Mouse (Mus musculus): ENCODE data around the gene Stxbp4.

Gene Stxbp4

DNA sequence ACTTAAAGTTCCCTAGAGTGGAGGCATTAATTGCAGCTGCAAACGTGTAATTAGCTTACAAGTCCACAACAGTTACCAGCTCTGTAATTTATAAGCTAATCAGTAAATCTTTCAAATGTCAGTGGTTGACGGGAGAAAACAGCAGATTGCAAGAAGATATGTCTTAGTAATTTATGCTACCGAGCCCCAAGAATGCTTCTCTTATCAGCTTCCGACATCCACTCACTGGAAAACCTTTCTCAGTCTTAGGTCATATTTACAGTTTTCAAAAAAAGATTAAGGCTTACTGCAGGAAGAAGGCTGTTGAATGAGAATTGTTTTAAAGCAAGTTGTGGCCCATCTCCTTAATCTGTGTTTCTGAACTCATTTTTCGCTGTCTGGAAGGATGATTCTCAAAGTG lies 83.9 kb downstream of the Stxbp4 start:
- no peak for DNase-seq

DNA sequence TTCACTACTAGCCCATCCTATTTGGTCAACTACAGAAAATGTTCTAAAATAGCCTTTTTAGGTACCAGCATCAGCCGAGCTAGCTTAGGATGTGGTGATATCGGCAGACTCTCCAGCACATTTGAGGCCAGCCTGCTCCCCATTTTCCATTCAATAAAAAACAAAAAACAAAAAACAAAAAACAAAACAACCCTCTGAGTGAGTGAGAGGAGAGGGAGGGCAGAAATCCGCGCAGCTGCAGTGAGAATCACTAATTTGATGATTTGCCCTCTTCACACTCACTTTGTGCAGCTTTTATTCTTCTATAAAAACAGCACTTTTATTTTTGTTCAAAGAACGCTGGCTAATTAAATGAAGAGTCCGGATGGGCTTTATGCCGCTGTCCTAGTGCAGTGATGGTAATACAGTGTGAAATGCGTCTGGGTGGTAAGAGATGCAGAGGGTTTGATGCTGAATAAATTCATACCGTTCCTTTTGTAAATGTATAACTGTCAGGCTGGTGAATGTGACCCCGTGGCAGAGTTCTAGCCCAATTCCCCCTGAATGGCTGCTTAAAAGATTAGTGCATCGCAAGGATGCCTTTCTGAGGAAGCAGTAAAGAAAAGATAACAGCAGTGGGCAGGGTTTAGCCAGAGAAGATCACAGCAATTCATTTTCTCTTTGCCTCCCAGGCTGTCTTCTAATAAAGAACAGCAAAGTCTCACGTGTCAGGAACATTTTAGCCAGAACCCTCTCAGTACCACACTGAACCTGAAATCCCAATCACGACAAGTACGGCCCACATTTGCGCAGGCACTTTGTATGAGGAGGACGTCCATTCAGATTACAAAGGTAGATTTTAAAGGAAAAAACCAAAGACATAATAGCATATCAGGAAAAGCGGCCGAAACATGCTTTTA lies 85.3 kb downstream of the Stxbp4 start:
- DNase-seq: no peak

DNA sequence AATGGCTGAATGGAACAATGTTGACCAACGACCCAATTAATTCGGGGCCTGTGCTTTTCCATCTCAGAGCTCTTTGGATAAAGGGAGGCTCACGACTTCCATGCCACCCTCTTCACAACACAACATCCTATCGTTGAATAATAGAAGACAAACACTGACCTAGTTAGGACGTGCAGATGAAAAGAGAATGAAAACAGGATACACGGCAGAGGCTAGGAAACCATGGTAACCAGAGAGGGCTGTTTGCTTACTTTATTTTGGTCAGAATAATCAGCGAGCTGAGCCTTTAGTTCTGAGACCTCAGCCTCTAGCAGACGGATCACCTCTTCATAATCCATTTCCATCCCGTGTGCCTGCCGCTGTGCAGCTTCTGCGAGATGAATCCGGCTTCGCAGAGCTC lies 89.3 kb downstream of the Stxbp4 start:
- DNase-seq: peak; percentile 12

DNA sequence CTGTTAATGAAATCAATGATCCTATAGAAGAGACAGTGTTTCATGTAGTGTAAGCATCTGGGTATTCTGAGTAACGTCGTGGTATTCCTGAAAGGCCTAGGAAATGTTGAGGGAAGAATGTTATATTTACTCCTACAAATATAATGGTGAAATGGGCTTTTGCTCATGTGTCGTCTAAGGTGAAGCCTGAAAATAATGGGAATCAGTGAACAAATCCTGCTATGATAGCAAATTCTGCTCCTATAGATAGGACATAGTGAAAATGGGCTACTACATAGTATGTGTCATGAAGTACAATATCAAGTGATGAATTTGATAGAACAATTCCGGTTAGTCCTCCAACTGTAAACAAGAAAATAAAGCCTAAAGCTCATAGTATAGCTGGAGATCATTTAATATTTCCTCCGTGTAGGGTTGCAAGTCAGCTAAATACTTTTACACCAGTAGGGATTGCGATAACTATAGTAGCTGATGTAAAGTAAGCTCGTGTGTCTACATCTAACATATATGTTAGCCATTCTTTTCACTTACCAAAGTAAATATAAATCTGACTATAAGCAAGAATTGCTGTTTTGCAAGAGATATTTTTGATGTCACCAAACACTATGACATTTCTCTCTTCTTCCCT lies 99.1 kb downstream of the Stxbp4 start:
- DNase-seq: no peak

DNA sequence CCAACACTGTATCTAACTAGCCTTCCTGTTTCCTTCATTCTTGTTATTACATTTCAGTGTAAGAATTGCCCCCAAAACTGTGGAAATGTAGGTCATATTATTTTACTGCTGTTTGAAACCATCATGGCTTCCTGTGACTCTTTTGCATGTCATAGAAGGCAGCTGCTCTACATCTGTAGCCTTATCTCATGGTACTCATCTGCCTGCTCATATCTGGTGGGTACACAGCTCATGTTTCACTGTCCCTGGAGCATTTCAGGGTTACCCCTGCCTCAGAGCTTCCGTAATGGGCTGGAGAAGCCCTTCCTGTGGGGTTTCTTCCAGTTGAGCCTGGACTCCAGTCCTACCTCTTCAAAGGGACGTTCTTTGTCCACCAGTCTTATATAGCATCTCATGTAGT lies 112.6 kb downstream of the Stxbp4 start:
- DNase-seq: no peak

DNA sequence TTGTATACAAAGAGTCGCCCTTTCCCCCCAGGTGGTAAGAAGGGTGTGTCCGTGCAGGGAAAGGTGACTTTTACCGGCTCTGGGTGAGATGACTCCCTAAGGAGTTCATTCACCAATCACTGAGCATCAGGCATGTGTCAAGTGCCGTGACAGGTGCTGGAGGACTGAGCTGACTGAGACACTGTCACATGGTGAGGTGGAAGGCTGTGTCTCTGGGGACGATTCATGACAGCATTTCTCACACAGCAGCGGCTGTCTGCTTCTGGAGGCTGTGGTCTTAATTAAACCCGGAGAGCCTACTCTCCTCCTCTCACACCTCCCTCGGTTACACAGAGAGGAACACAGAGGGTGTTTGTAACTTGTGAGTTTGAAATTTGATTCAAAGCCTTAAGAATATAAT lies 116.8 kb downstream of the Stxbp4 start:
- DNase-seq: no peak

DNA sequence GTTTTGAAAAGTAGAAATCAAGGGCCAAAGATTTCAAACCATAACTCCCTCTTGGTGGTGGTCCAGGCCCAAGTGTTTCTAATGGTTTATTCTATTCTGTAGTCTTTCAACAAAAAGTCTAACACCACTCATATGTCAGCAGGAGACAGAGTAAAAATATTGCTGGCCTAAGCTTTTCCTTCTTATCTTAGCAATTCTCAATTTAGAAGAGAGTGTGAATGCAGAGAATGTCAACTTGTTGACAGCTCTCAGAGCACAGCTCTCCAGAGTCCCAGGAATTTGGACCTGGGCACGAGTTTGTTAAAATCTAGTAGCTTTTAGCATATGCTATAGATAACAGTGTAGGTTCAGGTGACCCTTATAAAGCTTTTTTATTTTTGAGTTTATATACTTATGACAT lies 120.1 kb downstream of the Stxbp4 start:
- DNase-seq: no peak

DNA sequence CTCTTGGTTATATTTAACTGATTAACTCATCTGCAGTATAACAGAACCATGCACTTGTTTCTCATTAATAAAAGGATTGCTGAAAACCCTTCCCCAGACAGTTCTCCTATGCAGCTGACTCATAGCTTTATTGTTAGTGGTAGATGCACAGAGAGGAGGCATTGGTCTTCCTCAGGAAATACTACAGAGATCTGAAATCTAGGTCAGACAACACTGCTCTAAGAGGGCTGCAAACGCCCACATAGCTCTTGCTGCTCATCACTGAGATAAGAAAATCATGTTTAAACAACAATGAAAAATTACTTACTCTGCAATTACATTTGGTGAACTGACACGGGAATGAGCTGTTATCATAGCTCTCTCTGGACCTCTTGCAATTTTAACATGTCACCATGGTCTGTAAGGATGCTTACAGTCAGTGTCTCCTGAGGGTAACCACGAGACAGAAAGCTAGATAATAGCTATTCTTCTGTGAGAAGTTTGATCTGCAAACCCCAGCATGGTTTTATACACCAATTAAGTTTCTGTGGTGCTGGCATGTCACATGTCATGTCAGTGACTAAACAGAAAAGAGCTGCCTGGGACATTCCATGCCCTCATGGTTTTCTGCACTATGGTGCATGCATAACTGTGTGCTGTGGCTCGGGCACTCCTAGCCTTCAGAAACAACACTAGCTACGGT lies 125.2 kb downstream of the Stxbp4 start:
- DNase-seq: no peak

DNA sequence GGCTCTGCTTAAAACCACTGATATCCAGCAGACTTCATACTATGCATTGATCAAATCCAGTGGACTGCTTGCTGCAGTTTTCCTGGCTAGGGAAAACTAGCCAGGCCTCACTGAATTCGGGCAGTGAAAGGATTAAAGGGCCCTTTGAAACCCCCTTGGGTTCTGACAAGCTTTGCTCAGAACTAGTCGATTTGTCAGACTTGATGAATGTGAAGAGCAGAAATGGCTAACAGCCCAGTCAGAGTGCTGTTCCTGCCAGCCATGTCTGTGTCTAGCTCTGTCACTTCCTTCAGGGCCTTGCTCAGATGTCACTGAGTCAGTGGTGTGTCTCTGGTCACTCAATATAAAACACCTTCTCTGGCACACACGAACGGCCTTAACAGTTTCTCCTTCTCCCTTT lies 136.0 kb downstream of the Stxbp4 start:
- DNase-seq: no peak

DNA sequence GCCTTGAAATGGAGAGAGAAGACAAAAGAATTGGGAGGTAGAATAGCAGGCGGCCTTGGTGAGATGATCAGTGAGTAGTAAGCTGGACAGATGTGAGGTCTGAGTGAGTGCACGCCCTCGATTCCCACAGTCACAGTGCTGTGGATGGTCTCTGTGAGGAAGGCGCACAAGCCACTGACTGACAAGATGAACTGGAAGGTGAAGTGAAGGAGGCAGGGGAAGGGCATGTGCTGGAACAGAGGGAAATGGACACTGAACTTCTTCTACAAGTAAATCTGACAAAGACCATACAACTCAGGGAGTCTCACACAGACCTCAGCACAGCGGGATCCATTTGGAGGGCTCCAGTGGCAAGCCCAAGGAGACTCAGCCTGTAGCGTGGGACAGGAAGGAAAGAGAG lies 138.0 kb downstream of the Stxbp4 start:
- no peak for DNase-seq

DNA sequence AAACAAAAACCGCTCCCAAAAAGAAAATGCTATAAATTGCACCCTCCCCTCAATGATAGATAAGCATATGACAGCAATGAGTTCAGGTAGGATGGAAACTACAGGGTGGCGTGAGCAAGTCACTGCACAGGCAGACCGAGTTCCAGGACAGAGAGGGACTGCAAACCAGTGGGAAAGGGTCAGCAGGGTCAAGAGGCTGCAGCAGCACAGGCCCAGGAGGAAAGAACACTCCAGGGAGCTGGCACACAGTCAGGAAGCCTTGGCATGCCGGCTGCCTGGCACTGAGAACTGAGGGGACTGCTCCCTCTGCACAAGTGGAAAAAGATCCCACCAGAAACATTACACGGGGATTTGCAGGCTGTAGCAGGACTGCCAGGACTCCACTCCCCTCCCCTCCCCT lies 139.4 kb downstream of the Stxbp4 start:
- peak; percentile 8 for DNase-seq

DNA sequence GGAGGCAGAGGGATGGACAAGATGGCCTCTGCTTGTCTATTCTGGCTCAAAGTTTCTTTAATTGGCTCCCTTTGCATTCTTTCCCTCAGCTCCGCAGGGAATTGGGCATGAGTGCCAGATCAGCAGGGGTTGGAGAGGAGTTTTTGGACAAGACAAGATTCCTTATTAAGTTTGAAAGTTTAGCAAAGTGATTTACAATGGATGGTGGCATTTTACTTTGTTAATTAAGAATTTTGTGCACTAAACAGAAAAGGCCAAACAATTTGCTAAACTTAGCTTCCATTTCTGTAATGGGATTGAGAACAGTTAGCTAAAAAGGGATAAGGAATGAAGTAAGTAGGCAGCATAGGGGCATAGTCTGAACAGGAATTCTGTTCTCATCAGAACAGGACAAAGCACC lies 142.9 kb downstream of the Stxbp4 start:
- no peak for DNase-seq

DNA sequence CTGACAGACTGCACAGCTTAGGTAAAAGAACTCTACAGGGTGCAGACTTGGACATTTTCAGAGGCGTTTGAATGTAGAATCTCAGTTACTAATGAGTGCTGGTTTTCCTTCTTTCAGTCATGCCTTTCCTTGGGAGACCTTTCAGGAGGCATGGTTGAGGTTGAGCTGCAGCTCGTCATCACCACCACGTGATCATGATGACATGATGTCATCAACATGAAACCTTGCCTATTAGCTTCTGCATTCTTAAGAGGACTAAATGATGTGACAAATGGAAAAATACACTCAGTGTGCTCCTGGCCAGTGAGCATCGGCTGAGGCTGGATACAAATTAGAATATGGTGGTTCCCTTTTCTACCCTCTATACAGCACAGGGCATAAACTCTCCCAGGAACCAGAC lies 145.4 kb downstream of the Stxbp4 start:
- no peak for DNase-seq

DNA sequence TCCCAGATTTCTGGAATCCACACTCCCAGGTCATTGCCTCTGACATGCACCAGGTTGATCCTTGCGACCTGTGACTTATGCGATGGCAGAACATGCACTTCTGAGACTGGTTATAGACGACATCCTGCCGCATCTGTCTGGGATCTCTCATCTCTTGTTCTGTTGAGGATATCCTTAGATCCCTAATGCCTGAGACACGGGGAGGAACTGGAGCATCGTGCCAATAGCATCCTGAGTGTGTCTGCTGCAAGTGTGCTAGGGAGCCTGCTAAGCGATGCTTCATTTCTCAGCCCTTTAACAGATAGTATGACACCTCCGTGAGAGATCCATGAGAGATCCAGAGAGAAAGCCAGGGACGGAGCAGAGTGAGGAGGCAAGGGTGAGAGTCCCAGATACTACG lies 148.7 kb downstream of the Stxbp4 start:
- no peak for DNase-seq

DNA sequence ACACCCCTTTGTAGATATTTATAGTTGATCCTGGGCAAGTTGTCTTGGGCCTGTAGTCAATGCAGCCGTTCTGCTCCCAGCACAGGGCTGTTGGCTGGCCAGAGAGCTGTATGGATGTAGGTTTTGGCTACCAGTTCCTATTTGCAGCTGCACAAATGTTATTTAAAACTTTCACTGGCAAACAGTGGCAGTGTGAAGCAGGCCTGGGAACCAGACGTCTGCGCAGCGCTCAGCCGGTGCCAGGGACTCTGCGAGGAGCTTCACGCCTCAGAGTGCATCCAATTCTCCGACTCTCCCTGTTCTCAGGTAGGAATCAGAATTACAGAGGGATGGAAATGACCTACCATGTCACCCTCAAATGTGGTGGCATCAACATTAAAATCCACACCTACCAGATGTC lies 150.2 kb downstream of the Stxbp4 start:
- no peak for DNase-seq

DNA sequence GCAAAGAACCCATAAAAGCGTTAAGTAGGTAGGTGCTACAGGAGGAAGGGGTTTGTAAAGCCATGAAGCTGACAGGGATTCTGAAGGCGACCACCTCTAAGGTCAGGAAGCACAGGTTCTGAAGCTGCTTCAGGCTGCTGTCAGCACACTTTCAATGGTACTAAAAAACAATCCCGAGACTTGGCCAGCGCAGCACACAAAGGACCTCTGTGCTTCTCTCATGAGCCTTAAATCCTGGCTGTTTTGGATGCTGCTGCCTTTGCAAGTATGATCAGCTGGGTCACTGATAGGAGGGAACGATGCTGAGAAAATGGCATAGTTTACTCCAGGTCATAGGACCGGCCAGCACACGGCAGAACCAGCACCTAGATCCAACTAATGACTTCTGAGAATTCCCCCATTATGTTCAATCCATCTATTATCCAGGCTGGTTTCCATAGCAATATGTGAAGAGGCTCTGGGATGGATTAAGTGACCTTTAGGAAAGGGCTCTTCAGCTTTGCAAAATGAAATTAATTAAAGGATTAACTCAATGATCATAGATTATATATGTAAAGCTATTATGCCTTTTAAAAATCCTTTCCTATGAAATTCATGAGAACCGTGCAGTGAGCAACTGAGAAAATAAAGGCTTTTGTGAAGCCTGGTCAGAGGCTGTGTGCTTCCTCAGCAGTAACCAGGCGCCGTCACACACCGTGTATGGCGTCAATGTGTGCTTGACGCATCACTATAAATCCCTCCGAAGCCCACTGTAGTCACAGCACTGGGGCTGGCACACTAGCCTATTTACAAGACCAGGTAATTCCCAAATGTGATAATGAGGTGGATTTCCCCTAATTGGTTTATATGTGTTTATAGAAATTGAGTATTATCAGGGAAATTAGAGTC lies 152.9 kb downstream of the Stxbp4 start:
- DNase-seq: no peak

DNA sequence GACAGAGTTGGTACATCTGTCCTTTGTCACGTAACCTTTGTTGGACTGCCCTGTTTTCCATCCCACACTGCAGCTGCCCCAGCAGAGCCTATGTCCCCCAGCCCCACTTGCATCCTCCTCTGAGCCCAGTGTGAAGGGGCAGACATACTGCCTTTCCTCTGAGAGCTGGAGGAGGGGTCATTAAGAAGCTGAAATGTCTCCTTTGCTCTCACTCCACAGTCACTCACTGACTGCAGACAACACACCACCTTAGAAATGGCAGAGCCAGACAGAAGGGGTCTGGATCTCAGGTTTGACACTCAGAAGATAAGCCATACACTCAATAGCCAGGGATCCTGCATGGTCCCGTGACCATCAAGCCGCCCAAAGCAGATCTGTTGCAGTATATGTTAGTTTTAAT lies 154.1 kb downstream of the Stxbp4 start:
- no peak for DNase-seq

DNA sequence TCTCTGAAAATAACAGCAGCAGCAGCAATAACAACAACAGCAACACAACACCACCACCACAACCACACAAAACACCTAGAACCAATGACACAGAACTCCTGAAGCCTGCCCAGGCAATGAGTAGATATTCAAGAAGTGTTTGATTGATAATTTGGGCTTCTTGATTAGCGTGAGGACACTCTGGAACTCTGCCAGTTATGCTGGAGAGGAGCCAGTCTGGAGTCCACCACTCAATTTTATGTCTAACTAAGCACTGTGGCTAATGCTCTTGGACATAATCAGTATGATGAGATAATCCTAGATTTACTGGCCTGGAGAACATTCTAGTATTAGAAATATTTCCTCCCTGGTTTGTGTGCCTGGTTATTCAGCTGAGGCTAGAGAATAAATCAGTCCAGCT lies 156.1 kb downstream of the Stxbp4 start:
- DNase-seq: no peak

DNA sequence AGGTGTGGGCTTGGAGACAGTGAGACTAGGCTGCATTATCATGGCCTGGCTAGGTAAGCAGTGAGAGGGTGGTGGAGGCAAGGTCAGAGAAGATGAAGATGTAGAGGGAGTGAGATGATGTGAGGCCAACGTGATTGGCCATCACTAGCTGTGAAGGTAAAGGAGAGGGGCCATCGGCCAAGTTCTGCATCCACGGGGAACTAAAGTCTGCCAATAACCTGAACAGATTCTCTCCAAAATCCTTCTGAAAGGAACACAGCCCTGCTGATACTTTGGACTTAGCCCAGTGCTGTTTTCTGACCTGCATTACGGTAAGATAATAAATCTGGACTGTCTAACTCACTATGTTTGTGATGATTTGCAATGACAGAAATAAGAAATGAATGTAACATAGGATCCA lies 167.6 kb downstream of the Stxbp4 start:
- peak; percentile 24 for DNase-seq

DNA sequence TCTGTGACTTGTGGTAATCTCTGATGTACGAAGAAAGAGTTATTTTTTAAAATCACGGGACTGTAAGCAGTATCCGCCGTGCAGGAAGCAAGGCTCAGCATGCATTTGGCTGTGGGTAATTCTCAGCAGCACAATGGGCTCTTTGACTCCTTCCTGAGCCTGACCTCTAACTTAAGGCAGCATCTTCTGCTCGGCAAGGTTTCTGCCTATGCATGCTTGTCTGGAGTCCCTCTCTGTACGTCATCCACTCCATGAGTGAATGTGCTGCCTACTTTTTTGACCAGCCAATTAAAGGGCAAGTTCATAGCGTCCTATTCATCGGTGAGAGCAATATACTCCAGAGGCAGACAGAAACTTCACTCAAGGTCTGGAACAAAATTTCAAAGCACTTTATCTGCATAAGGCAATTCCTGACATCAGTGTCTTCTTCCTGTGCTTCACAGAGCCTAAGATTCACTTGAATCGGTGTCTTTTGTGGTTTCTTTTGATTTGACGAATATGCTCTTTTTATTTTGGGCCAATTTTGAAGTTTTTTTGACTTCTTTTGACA lies 173.8 kb downstream of the Stxbp4 start:
- DNase-seq: no peak

DNA sequence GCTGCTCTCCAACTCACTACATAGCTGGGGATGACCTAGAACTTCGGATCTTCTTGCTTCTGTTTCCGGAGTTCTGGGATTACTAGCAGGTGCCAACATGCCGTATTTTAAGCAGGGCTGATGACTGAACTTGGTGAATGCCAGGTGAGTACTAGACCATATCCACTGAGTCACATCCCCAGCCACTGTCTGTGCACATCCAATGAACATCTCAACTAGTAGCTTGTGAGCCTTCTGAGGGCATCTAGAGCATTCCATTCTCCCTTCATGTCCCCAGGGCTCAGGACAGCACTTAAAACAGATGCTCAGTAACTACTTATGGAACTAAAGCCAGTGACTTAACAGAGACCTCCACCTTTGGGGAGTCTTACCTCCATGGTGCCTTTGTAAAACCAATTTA lies 177.4 kb downstream of the Stxbp4 start:
- DNase-seq: no peak

DNA sequence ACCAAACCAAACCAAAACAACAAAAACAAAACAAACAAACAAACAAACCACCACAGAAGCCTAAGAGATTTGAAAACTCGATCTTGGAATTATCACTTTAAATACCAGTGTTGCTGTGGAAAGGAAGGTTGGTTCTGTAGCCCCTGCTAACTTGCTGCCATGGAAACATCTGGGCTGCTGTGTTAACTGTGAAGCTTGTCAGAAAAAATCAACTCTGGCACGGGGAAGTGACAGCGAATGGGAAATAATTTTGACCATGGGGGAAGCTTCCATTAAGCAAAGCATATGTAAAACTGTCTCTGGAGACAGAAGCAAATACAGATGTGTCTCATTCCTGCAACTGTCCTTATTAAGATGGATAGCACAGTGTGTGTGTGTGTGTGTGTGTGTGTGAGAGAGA lies 185.8 kb downstream of the Stxbp4 start:
- no peak for DNase-seq

DNA sequence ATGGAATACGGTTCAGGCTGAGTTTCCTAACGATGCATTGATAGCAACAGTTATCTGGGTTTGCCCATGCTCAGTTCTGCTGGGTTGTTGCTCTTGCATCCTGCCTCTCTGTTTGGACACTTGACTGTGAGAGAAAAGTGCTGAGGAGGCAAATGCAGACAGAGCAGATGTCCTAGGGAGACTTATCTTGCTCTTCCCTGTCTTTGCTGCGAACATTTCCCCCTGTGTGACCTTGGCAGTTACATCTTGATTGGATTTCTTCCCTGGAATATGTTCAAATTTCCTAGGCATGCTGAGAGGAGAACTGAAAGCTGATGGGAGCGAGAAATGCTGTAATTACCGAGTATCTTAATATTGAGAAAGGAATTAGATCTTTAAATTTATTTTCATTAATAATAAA lies 186.4 kb downstream of the Stxbp4 start:
- peak; percentile 3 for DNase-seq

Measured in cerebellum, adult 9-10 months (tissue).